Mouse (Mus musculus): ENCODE measurements around the gene Myl9.

- TF ChIP-seq CTCF (IDR thresholded peaks at IDR 0.05; ENCODE audit: control insufficient read depth, insufficient read depth, insufficient read length): no peak
- TF ChIP-seq MYOG (IDR thresholded peaks at IDR 0.05; ENCODE audit: control insufficient read depth, extremely low read depth, insufficient read length): no peak
- TF ChIP-seq CEBPB (IDR thresholded peaks at IDR 0.05; ENCODE audit: low read depth): no peak
- TF ChIP-seq MYOD1 (IDR thresholded peaks at IDR 0.05; ENCODE audit: control insufficient read depth, insufficient read length, low read depth): no peak
- TF ChIP-seq USF1 (IDR thresholded peaks at IDR 0.05; ENCODE audit: low read depth): no peak
- TF ChIP-seq MAX (IDR thresholded peaks at IDR 0.05): no peak
Measured at GRCm38 (mm10) chr2:156801045-156801444, 25.8 kb downstream of the Myl9 start.

Data from C2C12 (cell line).